Mouse (Mus musculus) liver, adult 2 months (tissue): ENCODE measurements around the gene Haus4. TPM values are rescaled to one million over a fixed set of nuclear protein-coding genes. Genes with fewer than 3 reads are reported as not detected.
A peak's percentile ranks its signal among the peaks of the same experiment; 100 is the strongest.

Source experiments
- DNase-seq: peaks from one replicate; pipeline ENCODE4 v3.0.0-alpha.2; 2011; ENCODE audit warnings: low read depth, low spot score; ENCODE audit errors: extremely low read depth
- H3K27ac ChIP-seq: fragments of 200-500 bp; replicated peaks from 2 replicates; pipeline ENCODE4 v1.5.1; 2012; ENCODE audit warnings: low read depth, mild to moderate bottlenecking, control low read depth, inconsistent platforms, low read length; ENCODE audit not compliant: insufficient read depth
- H3K27me3 ChIP-seq: fragments of 200-500 bp; 2 replicates; pipeline ENCODE4 v1.6.1; 2012; ENCODE audit warnings: mild to moderate bottlenecking, moderate library complexity, low read length, inconsistent platforms; ENCODE audit not compliant: control insufficient read depth, insufficient read depth
- H3K36me3 ChIP-seq: fragments of 200-500 bp; 2 replicates; pipeline ENCODE4 v1.6.1; 2012; ENCODE audit warnings: low read length, inconsistent platforms; ENCODE audit not compliant: control insufficient read depth, insufficient read depth
- H3K4me1 ChIP-seq: fragments of 200-500 bp; 2 replicates; pipeline ENCODE4 v1.6.1; 2011; ENCODE audit warnings: low read length; ENCODE audit not compliant: control insufficient read depth, insufficient read depth
- H3K4me3 ChIP-seq: fragments of 200-500 bp; 2 replicates; pipeline ENCODE4 v1.5.1; 2011; ENCODE audit warnings: low read depth, mild to moderate bottlenecking, control low read depth, low read length, moderate library complexity; ENCODE audit not compliant: insufficient read depth
- H3K79me2 ChIP-seq: fragments of 200-500 bp; 2 replicates; pipeline ENCODE4 v1.6.1; 2012; ENCODE audit warnings: inconsistent platforms, mild to moderate bottlenecking, low read length, moderate library complexity; ENCODE audit not compliant: control insufficient read depth, insufficient read depth
- H3K9ac ChIP-seq: fragments of 200-500 bp; 2 replicates; pipeline ENCODE4 v1.6.1; 2012; ENCODE audit warnings: low read depth, mild to moderate bottlenecking, control low read depth, inconsistent platforms, low read length
- CTCF ChIP-seq: fragments of 200-500 bp; IDR thresholded peaks from 2 replicates; pipeline ENCODE4 v1.5.1; 2011; ENCODE audit warnings: low read depth, low read length, control low read depth
- POLR2A ChIP-seq: fragments of 200-500 bp; IDR thresholded peaks from 2 replicates; pipeline ENCODE4 v1.6.1; 2011; ENCODE audit warnings: low read length, control low read depth; ENCODE audit not compliant: insufficient read depth; ENCODE audit errors: extremely low read depth
- WGBS: fragments of 180-500 bp; shearing (Covaris S2); methylation state at CpG from one replicate; pipeline ENCODE4 v1.1.7; 2018; 5-methylcytosine and 5-hydroxymethylcytosine counted together
- polyA plus RNA-seq: library from polyadenylated mRNA; depleted of rRNA; stranded (reverse); fragments of >200 nt; gene quantifications from 2 replicates; pipeline ENCODE4 v1.2.3, GENCODE M21; 2012
- total RNA-seq: library from RNA; depleted of rRNA; stranded (reverse); fragments of >200 nt; gene quantifications from 2 replicates; pipeline ENCODE4 v1.2.3, GENCODE M21; 2014

Haus4 gene
- total and polyA plus RNA-seq, 2 experiments = 10.9 to 13.7 TPM

GRCm38 (mm10) chr14:54575631-54576030 lies 21.2 kb upstream of the Haus4 start:
- no peaks in the 10 kb centered on the region for H3K27me3 ChIP-seq
- TF ChIP-seq POLR2A (no peak), CTCF (no peak)
- peak overlapping the region; percentile 81 for H3K4me3 ChIP-seq
- peak overlapping the region; percentile 83 for H3K9ac ChIP-seq
- H3K79me2 ChIP-seq = peaks cover 20% of the 10 kb centered on the region
- peaks cover 23% of the 10 kb centered on the region for H3K4me1 ChIP-seq
- no peak overlapping the region for H3K27ac ChIP-seq
- H3K36me3 ChIP-seq = no peaks in the 10 kb centered on the region
- no peak for DNase-seq
- WGBS = 3% methylated on average over 39 of the region's 39 CpGs

GRCm38 (mm10) chr14:54575031-54575430 lies 20.6 kb upstream of the Haus4 start:
- TF ChIP-seq CTCF (no peak), POLR2A (no peak)
- Histone ChIP-seq H3K27me3 (no peaks in the 10 kb centered on the region), H3K4me3 (no peak overlapping the region), H3K4me1 (peaks cover 23% of the 10 kb centered on the region), H3K36me3 (no peaks in the 10 kb centered on the region), H3K79me2 (peaks cover 20% of the 10 kb centered on the region), H3K27ac (no peak overlapping the region), H3K9ac (no peak overlapping the region)
- no peak for DNase-seq
- WGBS = 35% methylated on average over 8 of the region's 8 CpGs

- Histone ChIP-seq H3K9ac (no peak overlapping the region), H3K4me3 (no peak overlapping the region), H3K27me3 (no peaks in the 10 kb centered on the region), H3K79me2 (peaks cover 20% of the 10 kb centered on the region), H3K36me3 (no peaks in the 10 kb centered on the region), H3K4me1 (peaks cover 15% of the 10 kb centered on the region), H3K27ac (no peak overlapping the region)
- TF ChIP-seq POLR2A (no peak), CTCF (no peak)
- DNase-seq = no peak
- 69% methylated on average over 4 of the region's 4 CpGs for WGBS
Measured at GRCm38 (mm10) chr14:54574253-54574652, 19.8 kb upstream of the Haus4 start.

- Histone ChIP-seq H3K9ac (no peak overlapping the region), H3K36me3 (peaks cover 5% of the 10 kb centered on the region), H3K27me3 (no peaks in the 10 kb centered on the region), H3K79me2 (peaks cover 20% of the 10 kb centered on the region), H3K4me3 (no peak overlapping the region; the same call in 1 of the 2 replicates), H3K4me1 (peaks cover 8% of the 10 kb centered on the region; the same call in 1 of the 2 replicates), H3K27ac (no peak overlapping the region)
- TF ChIP-seq POLR2A (no peak), CTCF (no peak)
- 67% methylated on average over 14 of the region's 14 CpGs for WGBS
- no peak for DNase-seq
Measured at GRCm38 (mm10) chr14:54572790-54573736, 18.6 kb upstream of the Haus4 start.

GRCm38 (mm10) chr14:54572122-54572521 lies 17.7 kb upstream of the Haus4 start:
- H3K4me3 ChIP-seq = no peak overlapping the region
- TF ChIP-seq CTCF (no peak), POLR2A (no peak)
- no peaks in the 10 kb centered on the region for H3K27me3 ChIP-seq
- H3K27ac ChIP-seq = no peak overlapping the region
- H3K79me2 ChIP-seq = peaks cover 20% of the 10 kb centered on the region
- peaks cover 10% of the 10 kb centered on the region for H3K36me3 ChIP-seq
- DNase-seq = no peak
- WGBS = 72% methylated on average over 4 of the region's 4 CpGs
- H3K4me1 ChIP-seq = peaks cover 6% of the 10 kb centered on the region; the same call in 1 of the 2 replicates
- no peak overlapping the region for H3K9ac ChIP-seq
